Mouse (Mus musculus): ENCODE measurements at regions not wholly inside any gene's neighbourhood (a gene's known extent, or its start where the extent isn't known, plus 50 kb on each side); places are given as distances from the start of the nearest gene placed in this dataset.

- Histone ChIP-seq H3K27ac (replicated peaks) (no peak overlapping the region), H3K4me2 (no peak overlapping the region), H3K9ac (no peak overlapping the region), H3K27me3 (no peaks in the 10 kb centered on the region), H3K9me3 (replicated peaks) (no peaks in the 10 kb centered on the region), H3K4me1 (replicated peaks) (no peaks in the 10 kb centered on the region), H3K36me3 (replicated peaks) (no peaks in the 10 kb centered on the region), H3K4me3 (replicated peaks) (no peak overlapping the region)
- 70% methylated on average over 1 of the region's 1 CpGs for WGBS (ENCODE audit: insufficient replicate concordance)
- ATAC-seq (ENCODE audit: insufficient read depth) = no peak
Measured at GRCm38 (mm10) chr11:37600533-37600932, 364.8 kb upstream of the Tenm2 start.

GRCm38 (mm10) chr11:37582236-37582635 lies 346.5 kb upstream of the Tenm2 start:
- no peak overlapping the region for H3K4me3 ChIP-seq (replicated peaks)
- WGBS (ENCODE audit: insufficient replicate concordance) = 55% methylated on average over 2 of the region's 2 CpGs
- no peak overlapping the region for H3K9ac ChIP-seq
- no peaks in the 10 kb centered on the region for H3K4me1 ChIP-seq (replicated peaks)
- H3K27me3 ChIP-seq = no peaks in the 10 kb centered on the region
- no peaks in the 10 kb centered on the region for H3K9me3 ChIP-seq (replicated peaks)
- ATAC-seq (ENCODE audit: insufficient read depth) = no peak
- H3K27ac ChIP-seq (replicated peaks) = no peak overlapping the region
- no peaks in the 10 kb centered on the region for H3K36me3 ChIP-seq (replicated peaks)
- H3K4me2 ChIP-seq = no peak overlapping the region

- Histone ChIP-seq H3K36me3 (replicated peaks) (no peaks in the 10 kb centered on the region), H3K4me3 (replicated peaks) (no peak overlapping the region), H3K4me1 (replicated peaks) (no peaks in the 10 kb centered on the region), H3K9ac (no peak overlapping the region), H3K27ac (replicated peaks) (no peak overlapping the region), H3K4me2 (no peak overlapping the region), H3K27me3 (no peaks in the 10 kb centered on the region), H3K9me3 (replicated peaks) (no peaks in the 10 kb centered on the region)
- no peak for ATAC-seq (ENCODE audit: insufficient read depth)
- WGBS (ENCODE audit: insufficient replicate concordance) = 50% methylated on average over 2 of the region's 2 CpGs
Measured at GRCm38 (mm10) chr11:37533624-37534023, 297.9 kb upstream of the Tenm2 start.

GRCm38 (mm10) chr11:37532476-37532875 lies 296.7 kb upstream of the Tenm2 start:
- H3K4me2 ChIP-seq = no peak overlapping the region
- no peak overlapping the region for H3K4me3 ChIP-seq (replicated peaks)
- no peak overlapping the region for H3K9ac ChIP-seq
- H3K36me3 ChIP-seq (replicated peaks) = no peaks in the 10 kb centered on the region
- no peak overlapping the region for H3K27ac ChIP-seq (replicated peaks)
- ATAC-seq (ENCODE audit: insufficient read depth) = no peak
- WGBS (ENCODE audit: insufficient replicate concordance) = 28% methylated on average over 2 of the region's 2 CpGs
- no peaks in the 10 kb centered on the region for H3K9me3 ChIP-seq (replicated peaks)
- H3K4me1 ChIP-seq (replicated peaks) = no peaks in the 10 kb centered on the region
- H3K27me3 ChIP-seq = no peaks in the 10 kb centered on the region

GRCm38 (mm10) chr11:37498463-37499015 lies 262.8 kb upstream of the Tenm2 start:
- Histone ChIP-seq H3K27me3 (no peaks in the 10 kb centered on the region), H3K4me3 (replicated peaks) (no peak overlapping the region), H3K9ac (no peak overlapping the region), H3K9me3 (replicated peaks) (no peaks in the 10 kb centered on the region), H3K36me3 (replicated peaks) (no peaks in the 10 kb centered on the region), H3K27ac (replicated peaks) (no peak overlapping the region), H3K4me1 (replicated peaks) (no peaks in the 10 kb centered on the region), H3K4me2 (no peak overlapping the region)
- ATAC-seq (ENCODE audit: insufficient read depth) = no peak
- WGBS (ENCODE audit: insufficient replicate concordance) = 61% methylated on average over 3 of the region's 3 CpGs

- no peaks in the 10 kb centered on the region for H3K9me3 ChIP-seq (replicated peaks)
- no peak overlapping the region for H3K27ac ChIP-seq (replicated peaks)
- no peaks in the 10 kb centered on the region for H3K36me3 ChIP-seq (replicated peaks)
- no peak for ATAC-seq (ENCODE audit: insufficient read depth)
- H3K4me1 ChIP-seq (replicated peaks) = no peaks in the 10 kb centered on the region
- no peaks in the 10 kb centered on the region for H3K27me3 ChIP-seq
- WGBS (ENCODE audit: insufficient replicate concordance) = 59% methylated on average over 9 of the region's 9 CpGs
- H3K4me2 ChIP-seq = no peak overlapping the region
- H3K9ac ChIP-seq = no peak overlapping the region
- H3K4me3 ChIP-seq (replicated peaks) = no peak overlapping the region
Measured at GRCm38 (mm10) chr11:37497874-37498273, 262.1 kb upstream of the Tenm2 start.

- WGBS (ENCODE audit: insufficient replicate concordance) = 61% methylated on average over 3 of the region's 3 CpGs
- no peaks in the 10 kb centered on the region for H3K9me3 ChIP-seq (replicated peaks)
Measured at GRCm38 (mm10) chr11:37480236-37480635, 244.5 kb upstream of the Tenm2 start.

GRCm38 (mm10) chr11:37478970-37479482 lies 243.3 kb upstream of the Tenm2 start:
- H3K27me3 ChIP-seq = no peaks in the 10 kb centered on the region
- no peak overlapping the region for H3K9ac ChIP-seq
- H3K9me3 ChIP-seq (replicated peaks) = no peaks in the 10 kb centered on the region
- H3K36me3 ChIP-seq (replicated peaks) = no peaks in the 10 kb centered on the region
- no peak overlapping the region for H3K27ac ChIP-seq (replicated peaks)
- no peaks in the 10 kb centered on the region for H3K4me1 ChIP-seq (replicated peaks)
- H3K4me2 ChIP-seq = no peak overlapping the region
- 64% methylated on average over 6 of the region's 6 CpGs for WGBS (ENCODE audit: insufficient replicate concordance)
- H3K4me3 ChIP-seq (replicated peaks) = no peak overlapping the region
- no peak for ATAC-seq (ENCODE audit: insufficient read depth)

More at GRCm38 (mm10) chr11:37480236-37480635, 244.5 kb upstream of the Tenm2 start:
- ATAC-seq (ENCODE audit: insufficient read depth) = no peak
- no peaks in the 10 kb centered on the region for H3K4me1 ChIP-seq (replicated peaks)
- no peak overlapping the region for H3K4me2 ChIP-seq
- no peaks in the 10 kb centered on the region for H3K36me3 ChIP-seq (replicated peaks)
- no peaks in the 10 kb centered on the region for H3K27me3 ChIP-seq
- no peak overlapping the region for H3K9ac ChIP-seq
- H3K4me3 ChIP-seq (replicated peaks) = no peak overlapping the region
- H3K27ac ChIP-seq (replicated peaks) = no peak overlapping the region

GRCm38 (mm10) chr11:37474068-37474467 lies 238.3 kb upstream of the Tenm2 start:
- Histone ChIP-seq H3K9me3 (replicated peaks) (no peaks in the 10 kb centered on the region), H3K4me2 (no peak overlapping the region), H3K27me3 (no peaks in the 10 kb centered on the region), H3K9ac (no peak overlapping the region), H3K4me3 (replicated peaks) (no peak overlapping the region), H3K4me1 (replicated peaks) (no peaks in the 10 kb centered on the region), H3K36me3 (replicated peaks) (no peaks in the 10 kb centered on the region), H3K27ac (replicated peaks) (no peak overlapping the region)
- no peak for ATAC-seq (ENCODE audit: insufficient read depth)
- WGBS (ENCODE audit: insufficient replicate concordance) = 48% methylated on average over 6 of the region's 6 CpGs

- Histone ChIP-seq H3K27ac (replicated peaks) (no peak overlapping the region), H3K9me3 (replicated peaks) (no peaks in the 10 kb centered on the region), H3K36me3 (replicated peaks) (no peaks in the 10 kb centered on the region), H3K9ac (no peak overlapping the region), H3K4me2 (no peak overlapping the region), H3K4me3 (replicated peaks) (no peak overlapping the region), H3K27me3 (no peaks in the 10 kb centered on the region), H3K4me1 (replicated peaks) (no peaks in the 10 kb centered on the region)
- WGBS (ENCODE audit: insufficient replicate concordance) = 62% methylated on average over 9 of the region's 9 CpGs
- no peak for ATAC-seq (ENCODE audit: insufficient read depth)
Measured at GRCm38 (mm10) chr11:37463658-37464420, 228.1 kb upstream of the Tenm2 start.

GRCm38 (mm10) chr11:37462375-37462774 lies 226.6 kb upstream of the Tenm2 start:
- H3K4me1 ChIP-seq (replicated peaks) = no peaks in the 10 kb centered on the region
- H3K27me3 ChIP-seq = no peaks in the 10 kb centered on the region
- no peak overlapping the region for H3K27ac ChIP-seq (replicated peaks)
- H3K9me3 ChIP-seq (replicated peaks) = no peaks in the 10 kb centered on the region
- no peak overlapping the region for H3K9ac ChIP-seq
- no peak for ATAC-seq (ENCODE audit: insufficient read depth)
- 61% methylated on average over 4 of the region's 4 CpGs for WGBS (ENCODE audit: insufficient replicate concordance)
- H3K4me2 ChIP-seq = no peak overlapping the region
- no peaks in the 10 kb centered on the region for H3K36me3 ChIP-seq (replicated peaks)
- H3K4me3 ChIP-seq (replicated peaks) = no peak overlapping the region

- Histone ChIP-seq H3K27ac (replicated peaks) (no peak overlapping the region), H3K9ac (no peak overlapping the region), H3K4me3 (replicated peaks) (no peak overlapping the region), H3K4me1 (replicated peaks) (no peaks in the 10 kb centered on the region), H3K36me3 (replicated peaks) (no peaks in the 10 kb centered on the region), H3K9me3 (replicated peaks) (no peaks in the 10 kb centered on the region), H3K27me3 (no peaks in the 10 kb centered on the region), H3K4me2 (no peak overlapping the region)
- no peak for ATAC-seq (ENCODE audit: insufficient read depth)
Measured at GRCm38 (mm10) chr11:37447361-37447760, 211.6 kb upstream of the Tenm2 start.
